Mouse (Mus musculus): ENCODE data around the gene Rora.

Rora gene

GRCm38 (mm10) chr9:68653211-68654038 is at the start of gene Rora:
TSS of gene Rora (plus strand) at chr9:68653786.
- TF ChIP-seq NANOG (IDR thresholded peaks at IDR 0.05; ENCODE audit: borderline replicate concordance, low read length) (no peak), CTCF (conservative IDR thresholded peaks at IDR 0.05; ENCODE audit: low read length) (no peak), POU5F1 (IDR thresholded peaks at IDR 0.05; ENCODE audit: borderline replicate concordance, low read length) (no peak)
- Histone ChIP-seq H3K36me3 (ENCODE audit: insufficient read depth, low read length) (no peaks in the 10 kb centered on the region), H3K9me3 (ENCODE audit: low read length) (no peaks in the 10 kb centered on the region), H3K4me1 (replicated peaks; ENCODE audit: low read depth, low read length) (peaks cover 38% of the 10 kb centered on the region), H3K4me3 (replicated peaks; ENCODE audit: low read length) (peak within 1 kb of the TSS; percentile 93), H3K27me3 (ENCODE audit: insufficient read depth, low read length) (peaks cover 63% of the 10 kb centered on the region)

GRCm38 (mm10) chr9:68614006-68614405 is 39.6 kb upstream of the Rora start:
- Histone ChIP-seq H3K4me3 (replicated peaks; ENCODE audit: low read length) (no peak overlapping the region), H3K36me3 (ENCODE audit: insufficient read depth, low read length) (no peaks in the 10 kb centered on the region), H3K4me1 (replicated peaks; ENCODE audit: low read depth, low read length) (peaks cover 20% of the 10 kb centered on the region), H3K27me3 (ENCODE audit: insufficient read depth, low read length) (no peaks in the 10 kb centered on the region), H3K9me3 (ENCODE audit: low read length) (no peaks in the 10 kb centered on the region)
- TF ChIP-seq NANOG (IDR thresholded peaks at IDR 0.05; ENCODE audit: borderline replicate concordance, low read length), result no peak

DNA sequence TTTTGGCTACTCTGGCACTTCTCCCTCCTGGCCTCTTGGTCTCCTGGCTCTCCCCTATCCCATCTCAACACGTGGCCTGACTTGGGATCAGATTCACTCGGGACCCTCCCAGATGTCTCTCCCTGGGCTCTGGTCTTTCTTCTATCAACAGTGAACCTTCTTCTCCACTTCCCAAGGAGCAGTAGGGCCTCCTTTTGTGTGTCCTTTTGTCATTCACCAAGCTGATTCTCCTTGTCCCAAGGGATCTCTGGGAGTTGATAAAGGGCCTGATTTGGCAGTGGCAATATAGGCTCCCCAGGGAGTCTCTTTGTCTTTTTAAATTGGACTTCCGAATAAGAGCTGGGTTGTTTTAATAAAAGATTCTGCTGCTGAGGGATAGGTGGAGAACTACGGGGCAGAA is 36.5 kb upstream of the Rora start:
- H3K4me1 ChIP-seq (replicated peaks; ENCODE audit: low read depth, low read length), result peaks cover 20% of the 10 kb centered on the region
- no peaks in the 10 kb centered on the region; the same call in 1 of the 2 replicates for H3K27me3 ChIP-seq (ENCODE audit: insufficient read depth, low read length)
- TF ChIP-seq NANOG (IDR thresholded peaks at IDR 0.05; ENCODE audit: borderline replicate concordance, low read length) (peak; percentile 40; the same call in 1 of the 2 replicates), CTCF (conservative IDR thresholded peaks at IDR 0.05; ENCODE audit: low read length) (no peak), POU5F1 (IDR thresholded peaks at IDR 0.05; ENCODE audit: borderline replicate concordance, low read length) (no peak)
- H3K9me3 ChIP-seq (ENCODE audit: low read length), result no peaks in the 10 kb centered on the region
- H3K36me3 ChIP-seq (ENCODE audit: insufficient read depth, low read length), result no peaks in the 10 kb centered on the region
- no peak overlapping the region for H3K4me3 ChIP-seq (replicated peaks; ENCODE audit: low read length)

- Histone ChIP-seq H3K4me1 (replicated peaks; ENCODE audit: low read depth, low read length) (peaks cover 20% of the 10 kb centered on the region), H3K4me3 (replicated peaks; ENCODE audit: low read length) (no peak overlapping the region), H3K27me3 (ENCODE audit: insufficient read depth, low read length) (no peaks in the 10 kb centered on the region; the same call in 1 of the 2 replicates), H3K9me3 (ENCODE audit: low read length) (no peaks in the 10 kb centered on the region), H3K36me3 (ENCODE audit: insufficient read depth, low read length) (no peaks in the 10 kb centered on the region)
- TF ChIP-seq CTCF (conservative IDR thresholded peaks at IDR 0.05; ENCODE audit: low read length) (no peak), POU5F1 (IDR thresholded peaks at IDR 0.05; ENCODE audit: borderline replicate concordance, low read length) (no peak), NANOG (IDR thresholded peaks at IDR 0.05; ENCODE audit: borderline replicate concordance, low read length) (no peak)
Observed at GRCm38 (mm10) chr9:68620036-68620435, 33.5 kb upstream of the Rora start.

DNA sequence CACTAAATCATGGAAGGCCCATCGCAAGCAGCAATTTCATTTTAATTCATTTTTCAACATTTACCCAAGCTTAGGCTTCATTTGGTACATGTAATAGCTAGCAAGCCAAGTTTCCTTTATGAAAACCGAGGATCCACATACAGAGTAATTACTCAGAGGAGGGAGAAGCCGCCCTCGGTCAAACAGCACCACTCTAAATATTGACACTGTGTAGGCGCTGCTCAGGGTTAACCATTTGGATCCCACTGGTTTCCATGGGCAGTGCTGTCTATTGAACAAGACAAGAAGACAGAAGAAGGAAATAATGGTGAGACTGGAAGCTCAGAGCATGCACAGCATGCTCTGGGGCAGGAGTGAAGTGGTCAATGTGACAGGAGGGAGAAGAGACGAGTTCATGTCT is 33.1 kb upstream of the Rora start:
- Histone ChIP-seq H3K4me1 (replicated peaks; ENCODE audit: low read depth, low read length) (peaks cover 20% of the 10 kb centered on the region), H3K27me3 (ENCODE audit: insufficient read depth, low read length) (no peaks in the 10 kb centered on the region; the same call in 1 of the 2 replicates), H3K4me3 (replicated peaks; ENCODE audit: low read length) (no peak overlapping the region), H3K36me3 (ENCODE audit: insufficient read depth, low read length) (no peaks in the 10 kb centered on the region), H3K9me3 (ENCODE audit: low read length) (no peaks in the 10 kb centered on the region)
- no peak for TF ChIP-seq NANOG (IDR thresholded peaks at IDR 0.05; ENCODE audit: borderline replicate concordance, low read length)
- no peak for TF ChIP-seq CTCF (conservative IDR thresholded peaks at IDR 0.05; ENCODE audit: low read length)

GRCm38 (mm10) chr9:68624981-68625380 is 28.6 kb upstream of the Rora start:
- TF ChIP-seq CTCF (conservative IDR thresholded peaks at IDR 0.05; ENCODE audit: low read length), result no peak
- Histone ChIP-seq H3K36me3 (ENCODE audit: insufficient read depth, low read length) (no peaks in the 10 kb centered on the region), H3K27me3 (ENCODE audit: insufficient read depth, low read length) (no peaks in the 10 kb centered on the region), H3K4me3 (replicated peaks; ENCODE audit: low read length) (no peak overlapping the region), H3K9me3 (ENCODE audit: low read length) (no peaks in the 10 kb centered on the region), H3K4me1 (replicated peaks; ENCODE audit: low read depth, low read length) (no peaks in the 10 kb centered on the region)

GRCm38 (mm10) chr9:68637301-68637700 is 16.3 kb upstream of the Rora start:
- peaks cover 17% of the 10 kb centered on the region for H3K4me1 ChIP-seq (replicated peaks; ENCODE audit: low read depth, low read length)
- no peak overlapping the region for H3K4me3 ChIP-seq (replicated peaks; ENCODE audit: low read length)
- no peaks in the 10 kb centered on the region for H3K9me3 ChIP-seq (ENCODE audit: low read length)
- no peaks in the 10 kb centered on the region for H3K27me3 ChIP-seq (ENCODE audit: insufficient read depth, low read length)
- no peaks in the 10 kb centered on the region for H3K36me3 ChIP-seq (ENCODE audit: insufficient read depth, low read length)
- TF ChIP-seq POU5F1 (IDR thresholded peaks at IDR 0.05; ENCODE audit: borderline replicate concordance, low read length), result no peak
- no peak for TF ChIP-seq NANOG (IDR thresholded peaks at IDR 0.05; ENCODE audit: borderline replicate concordance, low read length)
- TF ChIP-seq CTCF (conservative IDR thresholded peaks at IDR 0.05; ENCODE audit: low read length), result no peak

DNA sequence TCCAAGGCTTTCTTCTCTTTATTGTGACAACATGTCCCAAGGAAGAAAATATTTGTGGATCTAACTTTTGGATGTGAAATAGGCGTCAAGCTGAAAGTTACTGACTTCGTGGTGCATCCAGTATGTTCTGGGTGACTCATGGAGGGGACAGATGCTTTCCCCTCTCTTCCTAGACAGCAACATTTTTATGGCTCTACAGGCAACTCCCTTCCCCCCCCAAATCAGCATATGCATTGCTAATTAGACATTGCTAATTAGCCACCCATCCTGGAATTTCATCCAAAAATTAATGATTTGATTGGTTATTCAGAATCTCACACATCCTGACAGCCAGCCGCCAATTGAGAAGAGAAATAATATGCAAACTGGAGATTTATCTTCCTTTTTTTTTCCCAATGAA is 12.5 kb upstream of the Rora start:
- no peaks in the 10 kb centered on the region for H3K36me3 ChIP-seq (ENCODE audit: insufficient read depth, low read length)
- H3K9me3 ChIP-seq (ENCODE audit: low read length), result no peaks in the 10 kb centered on the region
- TF ChIP-seq NANOG (IDR thresholded peaks at IDR 0.05; ENCODE audit: borderline replicate concordance, low read length), result no peak
- TF ChIP-seq CTCF (conservative IDR thresholded peaks at IDR 0.05; ENCODE audit: low read length), result no peak

DNA sequence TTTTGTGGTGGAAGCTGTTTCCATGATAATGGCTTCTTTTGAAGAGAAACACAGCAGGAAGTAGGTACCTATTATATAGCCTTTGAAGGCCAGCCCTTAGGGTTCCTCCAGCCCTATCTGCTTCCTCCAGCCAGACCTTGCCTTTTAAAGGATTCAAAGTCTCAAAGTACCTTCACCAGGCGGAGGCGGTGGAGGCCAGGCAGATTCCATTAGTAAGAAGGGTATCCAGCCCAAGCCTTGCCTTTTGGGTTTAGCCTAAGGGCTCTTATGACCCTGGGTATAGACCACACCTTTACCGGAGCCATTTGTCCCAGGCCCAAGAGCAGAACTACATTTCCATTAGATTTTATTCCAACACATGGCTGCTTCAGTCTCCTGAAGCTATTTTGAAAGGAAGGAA is 5.5 kb upstream of the Rora start:
- Histone ChIP-seq H3K9me3 (ENCODE audit: low read length) (no peaks in the 10 kb centered on the region), H3K36me3 (ENCODE audit: insufficient read depth, low read length) (no peaks in the 10 kb centered on the region), H3K4me1 (replicated peaks; ENCODE audit: low read depth, low read length) (peaks cover 26% of the 10 kb centered on the region), H3K27me3 (ENCODE audit: insufficient read depth, low read length) (peaks cover 25% of the 10 kb centered on the region), H3K4me3 (replicated peaks; ENCODE audit: low read length) (no peak overlapping the region)
- TF ChIP-seq NANOG (IDR thresholded peaks at IDR 0.05; ENCODE audit: borderline replicate concordance, low read length), result no peak
- TF ChIP-seq CTCF (conservative IDR thresholded peaks at IDR 0.05; ENCODE audit: low read length), result no peak
- no peak for TF ChIP-seq POU5F1 (IDR thresholded peaks at IDR 0.05; ENCODE audit: borderline replicate concordance, low read length)

More for the DNA sequence above, 12.5 kb upstream of the Rora start:
- Histone ChIP-seq H3K4me3 (replicated peaks; ENCODE audit: low read length) (no peak overlapping the region), H3K27me3 (ENCODE audit: insufficient read depth, low read length) (no peaks in the 10 kb centered on the region), H3K4me1 (replicated peaks; ENCODE audit: low read depth, low read length) (peaks cover 17% of the 10 kb centered on the region)

Measured in E14TG2a.4 (cell line).